Mouse (Mus musculus) left cerebral cortex, postnatal 4 days (tissue): ENCODE results near the gene Dolpp1. TPM values are rescaled to one million over a fixed set of nuclear protein-coding genes. Genes with fewer than 3 reads are reported as not detected.
A peak's percentile ranks its signal among the peaks of the same experiment; 100 is the strongest.

Experiments
- DNase-seq: peaks from one replicate; pipeline ENCODE4 v3.0.0-alpha.2; 2022
- intact Hi-C: fragments of 180-260 bp; cut with DNase I; formaldehyde crosslinking; loops from one replicate; pipeline ENCODE4 v1.15.1; 2025
- total RNA-seq, 2 experiments: library from RNA; stranded (reverse); gene quantifications; 2 replicates each; pipeline ENCODE4 v1.2.3; 2021

Gene Dolpp1
- total RNA-seq = 10 to 100 TPM; 41.1 to 43.9 TPM

GRCm38 (mm10) chr2:30392114-30392576, at the start of gene Dolpp1:
Gene Dolpp1 (plus strand): TSS chr2:30392254.
- intact Hi-C loops = no loop called here
- DNase-seq = peak; percentile 99

GRCm38 (mm10) chr2:30342544-30342943, 49.5 kb upstream of the Dolpp1 start:
- intact Hi-C loops = no loop called here
- DNase-seq = no peak

GRCm38 (mm10) chr2:30343601-30344137, 48.4 kb upstream of the Dolpp1 start:
- intact Hi-C loops = no loop called here
- DNase-seq = no peak

- DNase-seq = no peak
These were observed 45.9 kb upstream of the Dolpp1 start for GRCm38 (mm10) chr2:30345971-30346676.

GRCm38 (mm10) chr2:30349196-30349595, 42.9 kb upstream of the Dolpp1 start:
- intact Hi-C loops = no loop called here

More at GRCm38 (mm10) chr2:30345971-30346676, 45.9 kb upstream of the Dolpp1 start:
- intact Hi-C loops = no loop called here

GRCm38 (mm10) chr2:30351149-30351548, 40.9 kb upstream of the Dolpp1 start:
- no peak for DNase-seq
- intact Hi-C loops = no loop called here

More at GRCm38 (mm10) chr2:30349196-30349595, 42.9 kb upstream of the Dolpp1 start:
- DNase-seq = no peak

- DNase-seq = no peak
- intact Hi-C loops = no loop called here
These were observed 36.2 kb upstream of the Dolpp1 start for GRCm38 (mm10) chr2:30355861-30356260.

GRCm38 (mm10) chr2:30356266-30356665, 35.8 kb upstream of the Dolpp1 start:
- DNase-seq = no peak
- intact Hi-C loops = no loop called here

- intact Hi-C loops = no loop called here
- no peak for DNase-seq
These were observed 35.1 kb upstream of the Dolpp1 start for GRCm38 (mm10) chr2:30356906-30357305.

- intact Hi-C loops = no loop called here
- no peak for DNase-seq
These were observed 34.2 kb upstream of the Dolpp1 start for GRCm38 (mm10) chr2:30357552-30358510.

- intact Hi-C loops = no loop called here
- peak; percentile 88 for DNase-seq
These were observed 33.2 kb upstream of the Dolpp1 start, which contains the start of gene Sh3glb2 for GRCm38 (mm10) chr2:30358533-30359531. Gene Sh3glb2 (minus strand): TSS chr2:30359337.

- intact Hi-C loops = no loop called here
These were observed 31.4 kb upstream of the Dolpp1 start for GRCm38 (mm10) chr2:30360626-30361025.

GRCm38 (mm10) chr2:30362865-30363264, 29.2 kb upstream of the Dolpp1 start:
- intact Hi-C loops = no loop called here

More at GRCm38 (mm10) chr2:30360626-30361025, 31.4 kb upstream of the Dolpp1 start:
- DNase-seq = no peak

GRCm38 (mm10) chr2:30363773-30364650, 28.0 kb upstream of the Dolpp1 start, which contains the start of gene Miga2:
Gene Miga2 (plus strand): TSS chr2:30364233.
- intact Hi-C loops = no loop called here
- peak; percentile 99 for DNase-seq

More at GRCm38 (mm10) chr2:30362865-30363264, 29.2 kb upstream of the Dolpp1 start:
- no peak for DNase-seq

GRCm38 (mm10) chr2:30365281-30366069, 26.6 kb upstream of the Dolpp1 start:
- intact Hi-C loops = no loop called here
- DNase-seq = no peak

GRCm38 (mm10) chr2:30366203-30366602, 25.9 kb upstream of the Dolpp1 start:
- intact Hi-C loops = no loop called here
- no peak for DNase-seq

- DNase-seq = no peak
- intact Hi-C loops = no loop called here
These were observed 20.5 kb upstream of the Dolpp1 start for GRCm38 (mm10) chr2:30371544-30371943.

- no peak for DNase-seq
- intact Hi-C loops = no loop called here
These were observed 19.3 kb upstream of the Dolpp1 start for GRCm38 (mm10) chr2:30372726-30373125.
